Mouse (Mus musculus) gastrocnemius, adult 2 months (tissue): ENCODE measurements around the gene Atp2b4. TPM values are rescaled to one million over a fixed set of nuclear protein-coding genes. Genes with fewer than 3 reads are reported as not detected.

ENCODE experiments used
- DNase-seq: peaks from one replicate; pipeline ENCODE4 v3.0.0; 2022
- H3K27ac ChIP-seq: fragments of 200-600 bp; 2 replicates; pipeline ENCODE4 v1.8.1; 2022; ENCODE audit warnings: mild to moderate bottlenecking
- H3K4me3 ChIP-seq: fragments of 200-600 bp; 2 replicates; pipeline ENCODE4 v1.8.1; 2022; ENCODE audit warnings: mild to moderate bottlenecking, moderate library complexity
- CTCF ChIP-seq: fragments of 200-600 bp; IDR thresholded peaks from 2 replicates; pipeline ENCODE4 v1.8.1; 2022; ENCODE audit warnings: antibody characterized with exemption, mild to moderate bottlenecking, moderate library complexity
- intact Hi-C: fragments of 180-260 bp; cut with DNase I; formaldehyde crosslinking; loops from one replicate; pipeline ENCODE4 v1.15.1; 2025
- microRNA-seq: library from miRNA; unstranded; fragments of <30 nt; microRNA quantifications from one replicate; pipeline ENCODE4 v1.2.0, GENCODE M21; 2021
- total RNA-seq, 2 experiments: library from RNA; stranded (reverse); gene quantifications; 2 replicates each; pipeline ENCODE4 v1.2.3; 2021

Gene Atp2b4
- total RNA-seq, 2 experiments from 2014 or later = 9.0 to 12.0 TPM

DNA sequence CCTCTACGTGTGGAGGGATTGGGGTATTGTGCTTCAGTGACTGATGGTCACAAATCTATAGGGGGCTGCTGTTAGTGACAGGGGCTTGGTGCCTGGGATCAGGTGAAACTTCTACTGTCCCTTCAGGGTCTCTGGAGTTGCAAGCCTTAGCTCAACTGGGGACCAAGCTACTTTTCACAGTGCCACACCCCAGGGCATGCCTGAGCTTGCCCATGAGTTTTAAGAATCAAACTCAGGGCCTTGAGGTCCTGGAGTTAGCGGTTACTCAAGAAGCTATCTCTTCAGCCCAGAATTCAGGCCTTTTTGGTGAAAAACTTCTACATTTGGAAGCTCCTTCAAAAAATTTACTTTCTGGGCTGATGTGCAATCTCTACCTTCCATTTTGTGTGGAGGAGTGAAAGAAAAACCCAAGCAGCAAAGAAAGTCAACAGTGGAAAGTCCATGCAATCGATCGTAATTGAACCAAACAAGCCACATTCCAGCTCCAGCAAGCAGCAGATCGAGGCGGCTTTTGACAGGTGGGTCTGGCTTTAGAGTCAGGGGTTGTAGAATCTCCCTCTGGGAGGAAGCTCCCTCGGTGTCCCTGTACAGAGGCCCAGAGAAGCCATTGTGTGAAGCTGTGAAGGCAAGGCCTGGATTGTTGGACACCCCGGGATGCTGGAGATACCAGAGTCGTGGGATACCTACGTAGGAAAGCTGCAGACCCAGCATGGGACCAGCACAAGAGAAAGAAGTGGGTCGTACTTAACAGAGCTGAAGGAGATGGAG is 136.5 kb downstream of the Atp2b4 start:
- intact Hi-C loops = no loop called here
- DNase-seq = no peak
- Histone ChIP-seq H3K4me3 (no peak overlapping the region), H3K27ac (no peak overlapping the region)
- TF ChIP-seq CTCF = no peak

DNA sequence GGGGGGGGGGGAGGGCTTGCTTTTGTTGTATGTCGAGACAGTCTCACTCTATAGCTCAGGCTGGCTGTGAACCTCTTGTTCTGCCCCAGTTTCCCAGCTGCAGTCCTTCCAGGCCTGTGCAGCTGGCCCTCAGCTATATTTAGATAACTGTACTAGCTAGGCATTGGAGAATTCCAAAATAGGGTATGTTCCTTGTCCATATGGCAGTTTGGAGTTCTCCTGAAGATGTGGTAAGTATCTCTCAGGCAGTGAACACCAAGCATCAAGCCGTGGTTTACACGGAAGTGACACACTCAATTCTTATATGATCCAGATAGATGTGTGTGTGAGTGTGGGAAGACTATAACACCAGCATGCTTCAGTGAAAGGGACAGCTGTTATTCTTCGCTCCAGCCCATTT is 137.4 kb downstream of the Atp2b4 start:
- DNase-seq = no peak
- H3K27ac ChIP-seq = peak overlapping the region; percentile 51; the same call in 1 of the 2 replicates
- no peak for TF ChIP-seq CTCF
- intact Hi-C loops = no loop called here
- no peak overlapping the region for H3K4me3 ChIP-seq

DNA sequence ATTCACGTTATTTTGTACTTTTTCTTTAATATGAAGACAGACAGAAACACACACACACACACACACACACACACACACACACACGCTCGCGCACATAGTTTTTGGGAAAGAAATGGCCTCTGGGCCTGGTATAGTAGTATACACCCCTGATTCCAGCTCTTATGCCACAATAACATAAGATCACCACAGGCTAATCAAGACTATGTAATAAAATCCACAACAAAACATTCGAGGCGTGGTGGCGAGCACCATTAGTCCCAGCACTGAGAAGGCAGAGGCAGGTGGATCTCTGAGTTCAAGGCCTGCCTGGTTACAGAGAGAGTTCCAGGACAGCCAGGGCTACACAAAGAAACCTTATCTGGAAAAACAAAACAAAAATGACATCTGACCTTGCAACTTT is 137.9 kb downstream of the Atp2b4 start:
- peak overlapping the region; percentile 51; the same call in 1 of the 2 replicates for H3K27ac ChIP-seq
- no peak overlapping the region for H3K4me3 ChIP-seq
- no peak for DNase-seq
- TF ChIP-seq CTCF = no peak
- intact Hi-C loops = no loop called here

DNA sequence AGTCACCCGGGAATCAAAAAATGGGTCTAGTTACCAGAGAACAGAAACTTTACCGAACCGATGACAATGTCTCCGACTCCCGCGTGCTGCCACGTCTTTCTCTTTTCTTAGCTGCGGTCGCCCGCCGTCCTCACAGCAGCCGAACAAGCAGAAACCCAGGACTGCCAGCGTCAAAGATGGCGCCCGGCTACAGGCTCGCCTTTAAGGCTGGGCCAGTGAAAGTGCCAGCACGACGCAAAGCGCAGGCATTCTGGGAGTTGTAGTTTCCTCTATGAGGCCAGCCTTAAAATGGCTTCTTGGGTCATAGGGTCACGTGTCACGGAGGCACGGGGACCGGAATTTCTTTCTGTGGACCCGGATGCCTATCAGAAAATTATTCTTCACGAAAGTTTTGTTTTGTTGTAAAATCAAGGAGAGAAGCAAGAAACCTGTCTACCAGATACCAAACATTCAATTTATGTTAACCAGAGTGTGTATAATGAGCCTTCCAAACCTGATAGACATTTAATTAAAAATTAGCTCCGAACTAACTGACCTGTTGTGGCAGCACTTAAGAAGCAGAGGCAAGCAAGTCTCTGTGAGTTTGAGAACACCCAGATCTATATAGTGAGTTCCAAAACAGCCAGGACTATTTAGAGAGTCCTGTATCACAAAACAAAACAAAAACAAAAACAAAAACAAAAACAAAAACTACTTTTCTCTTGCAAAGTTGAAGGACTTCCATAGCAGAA is 139.5 kb downstream of the Atp2b4 start, which contains the start of gene Gm38394:
Gm38394 (minus strand) TSS at position 116 of the 731 bp plus-strand sequence.
- TF ChIP-seq CTCF = no peak
- Histone ChIP-seq H3K27ac (peak within 1 kb of the TSS; percentile 97), H3K4me3 (peak within 1 kb of the TSS; percentile 94)
- intact Hi-C loops = loop anchor here (2.0 kb wide), 1 partner anchor 15 kb away; no protein-coding TSS in a partner anchor
- DNase-seq = peak; percentile 95

DNA sequence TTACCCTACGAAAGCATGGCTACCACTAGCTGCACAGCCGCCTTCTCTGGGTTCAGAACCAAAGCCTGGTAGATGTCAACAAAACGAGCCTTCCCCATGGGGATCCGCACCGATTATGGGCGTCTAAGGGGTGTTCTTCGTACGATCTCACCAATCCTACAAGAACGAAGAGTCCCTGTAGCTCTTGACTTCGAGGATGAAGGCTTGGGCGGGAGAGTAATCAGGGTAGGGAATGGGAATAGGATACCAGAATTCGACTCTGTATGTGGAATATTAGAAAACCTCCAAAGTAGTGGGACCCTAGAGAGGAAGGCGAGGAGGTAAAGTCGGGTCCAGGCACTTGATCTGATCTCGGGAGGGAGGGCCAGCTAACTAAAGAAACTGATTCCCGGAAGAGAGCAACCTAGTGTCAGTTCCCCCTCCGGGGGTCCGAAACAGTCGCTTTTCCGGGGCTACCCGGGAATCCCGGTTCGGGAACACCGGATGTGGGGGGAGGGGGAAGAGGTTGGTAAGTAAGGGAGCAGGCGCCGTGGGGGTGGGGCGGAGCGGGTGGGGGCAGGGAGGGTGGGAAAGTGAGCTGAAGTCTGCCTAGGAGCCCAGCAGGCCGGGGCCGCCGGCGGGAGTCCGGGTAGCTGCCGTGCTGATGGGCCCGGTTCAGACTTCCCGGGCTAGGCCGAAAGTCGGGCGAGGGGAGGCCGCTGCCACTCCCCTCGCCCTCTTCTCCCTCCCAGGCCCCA is 140.2 kb downstream of the Atp2b4 start, which contains the start of gene Zbed6:
Zbed6 (minus strand) TSS at position 420 of the 737 bp plus-strand sequence.
- TF ChIP-seq CTCF = no peak

DNA sequence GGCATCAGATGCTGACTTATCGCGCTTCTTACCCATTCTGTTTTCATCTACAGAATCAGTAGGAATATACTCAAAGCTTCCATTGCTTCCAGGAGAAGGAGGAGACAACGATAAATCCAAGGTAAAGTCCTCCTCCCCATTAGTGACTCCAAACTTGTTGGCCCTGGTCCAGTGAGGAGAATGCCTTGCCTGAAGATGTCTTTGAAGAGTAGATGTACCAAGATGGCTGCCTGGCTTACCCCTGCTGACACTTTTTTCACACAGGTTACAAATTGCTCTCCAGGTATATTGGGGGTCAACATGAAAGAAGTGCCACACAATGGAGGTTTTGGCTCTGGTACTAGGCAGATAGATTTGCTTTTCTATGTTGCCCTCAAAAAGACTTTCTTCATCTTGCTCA is 142.0 kb downstream of the Atp2b4 start:
- H3K4me3 ChIP-seq = peak overlapping the region; percentile 94
- H3K27ac ChIP-seq = peak overlapping the region; percentile 97
- no peak for DNase-seq
- intact Hi-C loops = no loop called here
- TF ChIP-seq CTCF = no peak

More for the DNA sequence above, 140.2 kb downstream of the Atp2b4 start, which contains the start of gene Zbed6:
- peak; percentile 84 for DNase-seq
- Histone ChIP-seq H3K4me3 (peak within 1 kb of the TSS; percentile 94), H3K27ac (peak within 1 kb of the TSS; percentile 97)
- intact Hi-C loops = loop anchor here (2.0 kb wide), 1 partner anchor 14 kb away; no protein-coding TSS in a partner anchor

DNA sequence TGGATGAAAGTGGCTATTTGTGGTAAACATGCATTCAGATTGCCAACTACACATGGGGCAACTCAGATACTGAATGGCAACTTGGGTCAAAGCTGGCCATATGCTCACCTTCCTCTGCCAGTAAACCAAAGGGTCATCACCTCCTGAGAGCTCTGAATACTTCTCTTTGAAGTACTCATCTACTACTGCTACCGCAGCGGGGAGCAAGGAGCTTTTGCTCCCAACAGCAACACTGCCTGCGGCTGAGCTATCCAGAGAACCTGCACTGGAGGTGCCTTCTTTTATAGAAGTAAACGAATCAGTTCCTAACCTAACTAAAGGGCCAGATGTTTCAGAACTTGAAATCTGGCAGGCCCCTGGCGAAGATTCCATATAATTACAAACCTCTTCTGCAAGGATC is 144.0 kb downstream of the Atp2b4 start:
- intact Hi-C loops = no loop called here
- no peak for DNase-seq
- no peak for TF ChIP-seq CTCF
- Histone ChIP-seq H3K4me3 (peak overlapping the region; percentile 94), H3K27ac (peak overlapping the region; percentile 55)

DNA sequence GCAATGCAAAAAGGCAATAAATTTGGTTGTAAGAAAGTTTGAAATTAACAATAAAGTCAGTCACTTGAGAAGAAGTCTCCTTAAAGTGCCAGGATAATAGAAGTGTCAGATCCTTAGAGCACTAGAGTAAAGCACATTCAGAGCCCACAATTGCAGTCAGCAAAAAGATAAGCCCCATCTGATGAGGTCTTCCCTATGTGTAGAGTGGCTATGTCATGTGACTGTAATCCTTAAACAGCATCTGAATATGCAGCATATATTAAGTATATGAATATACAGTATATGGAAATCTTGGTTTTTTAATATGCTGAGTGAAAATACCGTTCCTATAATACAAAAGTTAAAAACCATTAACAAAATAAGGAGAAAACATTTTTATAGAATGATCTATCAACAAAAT is 147.8 kb downstream of the Atp2b4 start:
- Histone ChIP-seq H3K4me3 (no peak overlapping the region), H3K27ac (no peak overlapping the region)
- no peak for DNase-seq
- intact Hi-C loops = no loop called here
- no peak for TF ChIP-seq CTCF

DNA sequence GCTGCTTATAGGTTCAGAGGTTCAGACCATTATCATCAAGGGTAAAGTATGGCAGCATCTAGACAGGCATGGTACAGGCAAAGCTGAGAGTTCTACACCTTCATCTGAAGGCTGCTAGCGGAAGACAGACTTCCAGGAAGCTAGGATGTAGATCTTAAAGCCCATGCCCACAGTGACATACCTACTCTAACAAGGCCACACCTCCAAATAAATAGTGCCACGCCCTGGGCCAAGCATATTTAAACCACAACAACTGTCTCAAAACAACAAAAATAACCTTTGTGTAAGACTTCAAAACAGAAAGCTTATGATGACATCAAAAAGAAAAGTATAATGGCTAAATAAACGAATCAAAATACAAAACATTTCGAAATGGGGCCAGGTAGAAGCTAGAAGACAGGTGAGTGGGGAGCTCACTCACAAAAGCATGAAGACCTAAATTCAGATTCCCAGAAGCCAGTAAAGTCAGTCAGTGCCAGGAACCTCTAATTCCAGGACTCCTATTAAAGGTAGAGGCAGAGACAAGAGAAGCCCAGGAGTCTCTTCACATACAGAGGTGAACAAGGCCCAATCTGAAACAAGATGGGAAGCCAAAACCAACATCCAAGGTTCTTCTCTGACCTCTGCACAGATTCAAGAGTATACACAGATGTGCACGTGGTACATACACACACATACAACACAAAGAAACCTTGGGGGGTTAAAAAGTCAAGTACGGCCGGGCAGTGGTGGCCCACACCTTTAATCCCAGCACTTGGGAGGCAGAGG is 150.4 kb downstream of the Atp2b4 start:
- no peak overlapping the region for H3K27ac ChIP-seq
- intact Hi-C loops = no loop called here
- H3K4me3 ChIP-seq = no peak overlapping the region
- no peak for TF ChIP-seq CTCF
- DNase-seq = no peak

Small RNAs within 50 kb of the gene (microRNA-seq; reads per million reads assigned to microRNA genes)
- gene Mir6903 = 2.2 reads per million

Other genes with a start within 250 kb of the Atp2b4 start
- 10 to 100 TPM; 42.9 to 63.3 TPM for gene Snrpe, start 190.8 kb downstream of the Atp2b4 start, total RNA-seq
- gene Zbed6, start 140.2 kb downstream of the Atp2b4 start, total RNA-seq = 10 to 100 TPM in 1 of 2 experiments, 1 to 10 TPM in 1; 7.3 to 11.7 TPM
- gene Gm38394, start 139.7 kb downstream of the Atp2b4 start, total RNA-seq = 10 to 100 TPM; 29.8 to 32.2 TPM
- gene Lax1, start 110.9 kb downstream of the Atp2b4 start, total RNA-seq = not detected
- under 1 TPM in 1 of 2 experiments, not detected in 1; 0.13 TPM for gene Optc, start 107.0 kb upstream of the Atp2b4 start, total RNA-seq
- 10 to 100 TPM; 19.5 to 66.5 TPM for gene Prelp, start 120.4 kb upstream of the Atp2b4 start, total RNA-seq
- gene Fmod, start 236.2 kb upstream of the Atp2b4 start, total RNA-seq = 100 to 1,000 TPM in 1 of 2 experiments, 10 to 100 TPM in 1; 53.6 to 322 TPM